Mouse (Mus musculus): Measurements from ENCODE around the gene Frmd4a. TPM values are rescaled to one million over a fixed set of nuclear protein-coding genes. Genes with fewer than 3 reads are reported as not detected.

The Frmd4a gene
- polyA plus RNA-seq, 1 experiment from 2014 or later, result 6.6 TPM

DNA sequence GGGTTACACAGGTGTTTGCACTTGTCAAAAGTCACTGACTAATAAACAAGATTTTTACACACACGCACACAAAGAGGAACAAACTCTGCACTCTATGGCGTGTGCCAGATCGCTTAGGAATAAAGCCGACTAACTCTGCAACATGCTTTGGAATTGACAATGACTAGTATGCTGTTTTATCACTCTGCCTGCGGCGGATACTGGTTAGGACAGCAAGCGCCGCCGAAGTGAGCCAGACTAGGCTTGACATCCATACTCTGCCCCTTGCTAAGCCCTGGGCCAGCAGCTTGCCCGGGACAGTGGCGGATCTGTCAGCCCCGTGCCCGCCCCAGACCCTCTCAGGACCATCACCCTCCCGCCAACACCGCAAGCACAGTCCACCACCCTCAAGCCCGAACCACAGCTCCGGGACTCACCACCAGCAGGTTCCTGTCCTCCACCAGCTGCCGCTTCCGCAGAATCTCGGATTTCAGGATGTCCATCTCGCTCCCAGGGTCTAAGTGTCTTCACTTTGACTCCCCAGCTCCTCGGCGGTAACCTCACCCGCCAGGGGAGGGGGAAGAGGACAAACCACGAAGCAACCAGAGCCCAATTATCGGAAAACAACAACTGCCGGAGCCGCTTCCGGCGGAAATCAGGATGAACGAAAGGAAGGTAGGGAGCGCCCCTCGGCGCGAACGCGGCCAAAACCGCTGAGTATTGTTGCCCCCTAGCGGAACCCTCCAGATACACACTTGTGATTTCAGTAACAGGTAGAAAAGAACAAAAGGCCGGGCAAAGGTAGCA lies 634.2 kb downstream of the Frmd4a start, which contains the start of gene Prpf18:
TSS of gene Prpf18 (minus strand) at position 614 of the 786 bp plus-strand sequence.
- Histone ChIP-seq H3K36me3 (replicated peaks; ENCODE audit: insufficient read depth, low read length) (peaks cover 8% of the 10 kb centered on the region), H3K4me1 (ENCODE audit: insufficient read depth) (peaks cover 14% of the 10 kb centered on the region), H3K27me3 (ENCODE audit: insufficient read depth, low read length) (no peaks in the 10 kb centered on the region), H3K4me2 (ENCODE audit: low read depth, low read length) (peak within 1 kb of the TSS; percentile 67), H3K27ac (ENCODE audit: low read depth) (peak within 1 kb of the TSS; percentile 91), H3K4me3 (ENCODE audit: low read depth, low read length) (peak within 1 kb of the TSS; percentile 98), H3K9ac (replicated peaks) (peak within 1 kb of the TSS; percentile 98), H3K9me3 (ENCODE audit: low read length) (no peaks in the 10 kb centered on the region)
- WGBS (ENCODE audit: insufficient replicate concordance), result 2% methylated on average over 39 of the region's 40 CpGs
- ATAC-seq, result peak; percentile 92
- DNase-seq, result peak; percentile 92
- TF ChIP-seq EP300 (IDR thresholded peaks at IDR 0.05; ENCODE audit: low read depth) (peak; percentile 84; the same call in 1 of the 2 replicates), CTCF (IDR thresholded peaks at IDR 0.05; ENCODE audit: low read depth) (peak; percentile 90)

DNA sequence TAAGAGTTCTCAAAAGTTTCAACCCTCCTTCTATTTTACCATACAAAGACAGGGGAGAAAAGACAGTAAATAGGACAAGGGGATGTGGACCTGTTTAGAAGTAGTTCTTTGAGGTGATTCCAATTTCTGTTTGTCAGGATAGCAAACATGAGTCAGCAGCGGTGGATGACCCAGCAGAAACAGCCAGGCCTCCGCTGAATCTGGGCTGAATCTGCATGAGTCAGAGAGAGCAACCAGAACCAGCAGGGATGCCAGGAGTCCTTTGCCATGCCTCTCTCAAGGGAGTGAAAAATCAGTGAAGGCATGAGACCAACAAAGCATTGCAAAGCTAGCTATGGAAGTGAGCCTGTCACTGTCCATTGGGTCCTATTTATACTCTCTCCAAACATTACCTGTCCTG lies 643.2 kb downstream of the Frmd4a start:
- TF ChIP-seq CTCF (IDR thresholded peaks at IDR 0.05; ENCODE audit: low read depth) (no peak), EP300 (IDR thresholded peaks at IDR 0.05; ENCODE audit: low read depth) (no peak)
- Histone ChIP-seq H3K9me3 (ENCODE audit: low read length) (no peaks in the 10 kb centered on the region), H3K27me3 (ENCODE audit: insufficient read depth, low read length) (no peaks in the 10 kb centered on the region), H3K36me3 (replicated peaks; ENCODE audit: insufficient read depth, low read length) (no peaks in the 10 kb centered on the region), H3K4me3 (ENCODE audit: low read depth, low read length) (no peak overlapping the region), H3K4me2 (ENCODE audit: low read depth, low read length) (no peak overlapping the region), H3K27ac (ENCODE audit: low read depth) (no peak overlapping the region), H3K4me1 (ENCODE audit: insufficient read depth) (no peaks in the 10 kb centered on the region), H3K9ac (replicated peaks) (no peak overlapping the region)
- no peak for DNase-seq
- no peak for ATAC-seq
- 67% methylated on average over 2 of the region's 2 CpGs for WGBS (ENCODE audit: insufficient replicate concordance)

All from liver, postnatal 0 days (tissue).